Mouse (Mus musculus) kidney, embryonic 15.5 days (tissue): ENCODE measurements around the gene Ube2h. TPM values are rescaled to one million over a fixed set of nuclear protein-coding genes. Genes with fewer than 3 reads are reported as not detected.
"Not testable (repeated sequence)": the region's sequence is repeated elsewhere in the genome, so short reads cannot be mapped to it uniquely, and the experiment has no call there.

Experiments
- ATAC-seq: fragments of 200-750 bp; cut with Nextera tagmentation; replicated peaks from 2 replicates; pipeline ENCODE4 v1.8.0; 2017; ENCODE audit warnings: moderate TSS enrichment; ENCODE audit not compliant: low FRiP score
- H3K27ac ChIP-seq: fragments of 300-500 bp; sonication (generic); 2 replicates; pipeline ENCODE4 v1.5.1; 2015; ENCODE audit warnings: mild to moderate bottlenecking, inconsistent platforms
- H3K27me3 ChIP-seq: fragments of 300-500 bp; sonication (generic); 2 replicates; pipeline ENCODE4 v1.6.1; 2015; ENCODE audit warnings: inconsistent platforms
- H3K36me3 ChIP-seq: fragments of 300-500 bp; sonication (generic); 2 replicates; pipeline ENCODE4 v1.6.1; 2015; ENCODE audit warnings: inconsistent platforms
- H3K4me1 ChIP-seq: fragments of 300-500 bp; sonication (generic); 2 replicates; pipeline ENCODE4 v1.6.1; 2015; ENCODE audit warnings: inconsistent platforms
- H3K4me2 ChIP-seq: fragments of 300-500 bp; sonication (generic); 2 replicates; pipeline ENCODE4 v1.6.1; 2015; ENCODE audit warnings: moderate library complexity, mild to moderate bottlenecking, inconsistent platforms
- H3K4me3 ChIP-seq: fragments of 300-500 bp; sonication (generic); replicated peaks from 2 replicates; pipeline ENCODE4 v1.5.1; 2015; ENCODE audit warnings: mild to moderate bottlenecking, inconsistent platforms
- H3K9ac ChIP-seq: fragments of 300-500 bp; sonication (generic); 2 replicates; pipeline ENCODE4 v1.6.1; 2015; ENCODE audit warnings: mild to moderate bottlenecking, inconsistent platforms
- H3K9me3 ChIP-seq: fragments of 300-500 bp; sonication (generic); replicated peaks from 2 replicates; pipeline ENCODE4 v1.6.1; 2016; ENCODE audit warnings: inconsistent platforms
- WGBS: fragments of 180-500 bp; shearing (Covaris S2); methylation state at CpG from one replicate; pipeline ENCODE4 v1.1.7; 2015; ENCODE audit warnings: mixed read lengths; 5-methylcytosine and 5-hydroxymethylcytosine counted together
- polyA plus RNA-seq: library from polyadenylated mRNA; unstranded; fragments of >200 nt; fragmentation: Nextera tagmentation; extraction: Ambion mirVana; gene quantifications from 2 replicates; pipeline ENCODE4 v1.2.1, GENCODE M21; 2015

Gene Ube2h
- polyA plus RNA-seq, 1 experiment from 2014 or later, result 50.6 TPM

DNA sequence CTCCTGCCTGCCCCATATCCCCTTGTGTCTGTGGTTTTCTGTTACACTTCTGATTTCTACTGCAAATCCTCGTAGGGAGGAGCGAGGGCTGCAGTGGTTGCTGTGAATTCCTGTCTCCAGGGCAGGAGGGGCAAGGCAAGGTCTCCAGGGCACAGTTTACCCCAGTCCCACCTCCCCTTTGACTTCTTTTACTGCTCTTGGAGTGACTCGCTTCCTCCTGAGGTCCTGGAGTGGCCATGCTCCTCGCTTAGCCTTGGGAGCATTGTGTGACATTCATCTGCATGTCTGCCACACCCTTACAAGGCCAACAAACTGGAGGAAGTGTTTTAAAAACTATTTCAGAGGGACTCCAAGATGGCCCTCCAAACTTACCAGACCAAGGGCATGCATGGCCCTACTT is 16.7 kb upstream of the Ube2h start:
- H3K27ac ChIP-seq, result 0 out of 2 replicates have a peak overlapping the region, but pooled peaks have one; percentile 25
- no peak overlapping the region for H3K4me3 ChIP-seq
- no peak overlapping the region for H3K9ac ChIP-seq
- WGBS, result 32% methylated on average over 4 of the region's 4 CpGs
- no peaks in the 10 kb centered on the region for H3K27me3 ChIP-seq
- H3K36me3 ChIP-seq, result no peaks in the 10 kb centered on the region
- no peak overlapping the region for H3K4me2 ChIP-seq
- no peaks in the 10 kb centered on the region for H3K9me3 ChIP-seq
- ATAC-seq, result no peak
- peaks cover 8% of the 10 kb centered on the region; the same call in 1 of the 2 replicates for H3K4me1 ChIP-seq

DNA sequence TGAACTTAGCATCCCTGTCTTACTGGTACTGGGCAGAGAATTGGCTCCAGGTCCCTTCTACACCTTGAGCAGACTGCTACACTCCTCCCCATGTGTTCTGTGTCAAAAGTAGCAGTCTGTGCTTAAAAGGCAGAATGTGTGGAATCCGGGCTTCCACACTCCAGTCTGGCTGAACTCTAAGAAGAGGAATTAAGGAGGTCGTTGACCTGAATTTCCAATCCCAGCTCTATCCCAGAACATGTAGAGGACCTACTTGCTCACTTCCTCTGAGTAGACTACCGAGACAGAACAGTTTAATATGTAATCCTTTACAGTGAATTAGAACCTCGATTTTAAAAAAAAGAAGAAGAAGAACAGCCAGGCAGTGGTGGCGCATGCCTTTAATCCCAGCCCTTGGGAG is 14.9 kb upstream of the Ube2h start:
- Histone ChIP-seq H3K9ac (no peak overlapping the region), H3K27ac (no peak overlapping the region), H3K4me2 (no peak overlapping the region), H3K27me3 (no peaks in the 10 kb centered on the region), H3K9me3 (no peaks in the 10 kb centered on the region), H3K36me3 (no peaks in the 10 kb centered on the region), H3K4me3 (no peak overlapping the region), H3K4me1 (peaks cover 8% of the 10 kb centered on the region; the same call in 1 of the 2 replicates)
- 72% methylated on average over 5 of the region's 5 CpGs for WGBS
- no peak for ATAC-seq

DNA sequence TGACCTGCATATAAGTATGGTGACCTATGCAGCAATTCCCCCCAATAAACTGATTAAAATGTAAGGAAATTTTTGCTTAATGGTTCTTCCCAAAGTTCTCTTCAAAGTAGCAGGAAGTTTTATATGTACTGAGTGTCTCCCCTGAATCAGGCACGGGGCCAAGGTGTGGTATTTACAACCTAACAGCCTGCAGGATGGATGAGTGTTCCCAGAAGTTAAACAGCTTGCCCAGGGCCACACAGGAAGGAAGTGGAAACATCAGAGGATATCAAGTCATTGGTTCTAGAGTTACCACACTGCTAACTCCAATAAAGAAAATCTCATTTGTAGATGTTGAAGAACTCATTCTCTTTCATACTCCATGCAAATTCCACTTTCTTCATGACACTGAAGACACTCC is 7.7 kb upstream of the Ube2h start:
- Histone ChIP-seq H3K27ac (no peak overlapping the region), H3K9me3 (0 out of 2 replicates have a peak, but pooled peaks cover 3% of the 10 kb centered on the region), H3K4me1 (peaks cover 19% of the 10 kb centered on the region), H3K4me3 (no peak overlapping the region), H3K27me3 (no peaks in the 10 kb centered on the region), H3K36me3 (no peaks in the 10 kb centered on the region), H3K9ac (no peak overlapping the region), H3K4me2 (no peak overlapping the region)
- no peak for ATAC-seq
- 2% methylated on average over 1 of the region's 1 CpGs for WGBS

DNA sequence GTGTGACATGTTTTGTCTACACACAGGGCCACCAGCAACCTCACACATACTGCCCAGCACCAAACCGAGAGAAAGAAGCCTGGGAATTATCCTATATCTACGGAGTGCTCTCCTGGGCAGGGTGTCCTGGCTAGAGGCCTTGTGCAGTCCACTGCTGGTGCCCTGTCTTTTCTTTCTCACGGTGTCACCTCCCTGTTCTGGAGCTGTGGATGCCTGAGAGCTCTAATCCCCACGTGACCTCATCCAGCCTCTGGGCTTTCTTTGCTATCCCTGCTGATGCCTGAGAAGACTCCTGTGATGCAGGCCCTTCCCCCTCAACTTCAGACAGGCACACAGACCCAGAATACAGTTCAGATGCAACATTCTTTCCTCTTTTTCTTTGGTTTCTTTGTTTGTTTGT is 4.4 kb upstream of the Ube2h start:
- Histone ChIP-seq H3K9ac (no peak overlapping the region), H3K9me3 (0 out of 2 replicates have a peak, but pooled peaks cover 3% of the 10 kb centered on the region), H3K27me3 (no peaks in the 10 kb centered on the region), H3K4me1 (peaks cover 27% of the 10 kb centered on the region), H3K36me3 (no peaks in the 10 kb centered on the region), H3K27ac (peak overlapping the region; percentile 78), H3K4me2 (no peak overlapping the region), H3K4me3 (no peak overlapping the region)
- ATAC-seq, result no peak
- WGBS, result 41% methylated on average over 4 of the region's 4 CpGs

DNA sequence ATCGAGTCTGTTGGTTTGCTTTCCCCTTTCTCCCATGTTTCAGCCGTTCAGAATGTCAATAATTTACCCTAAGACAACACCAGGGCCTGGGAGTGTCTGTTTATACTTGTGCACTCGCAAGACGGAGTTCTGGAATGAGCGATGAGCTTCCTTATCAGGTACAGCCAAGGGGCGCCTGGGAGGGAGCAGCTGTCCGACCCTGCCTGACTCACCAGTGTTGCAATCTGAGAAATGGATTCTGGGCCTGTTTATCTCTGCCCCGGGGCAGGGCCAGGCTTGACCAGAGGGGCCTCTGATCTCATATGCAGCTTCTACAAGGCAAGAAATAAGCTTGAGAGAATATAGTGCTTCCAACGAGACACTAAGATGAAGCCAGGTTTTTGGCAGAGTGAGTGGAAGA is 3.4 kb upstream of the Ube2h start:
- Histone ChIP-seq H3K9me3 (no peaks in the 10 kb centered on the region), H3K4me3 (no peak overlapping the region), H3K27me3 (no peaks in the 10 kb centered on the region), H3K36me3 (no peaks in the 10 kb centered on the region), H3K4me1 (peaks cover 27% of the 10 kb centered on the region), H3K27ac (peak overlapping the region; percentile 78), H3K9ac (peak overlapping the region; percentile 14; the same call in 1 of the 2 replicates), H3K4me2 (peak overlapping the region; percentile 37; the same call in 1 of the 2 replicates)
- 8% methylated on average over 9 of the region's 9 CpGs for WGBS
- ATAC-seq, result peak; percentile 24; the same call in 1 of the 2 replicates

DNA sequence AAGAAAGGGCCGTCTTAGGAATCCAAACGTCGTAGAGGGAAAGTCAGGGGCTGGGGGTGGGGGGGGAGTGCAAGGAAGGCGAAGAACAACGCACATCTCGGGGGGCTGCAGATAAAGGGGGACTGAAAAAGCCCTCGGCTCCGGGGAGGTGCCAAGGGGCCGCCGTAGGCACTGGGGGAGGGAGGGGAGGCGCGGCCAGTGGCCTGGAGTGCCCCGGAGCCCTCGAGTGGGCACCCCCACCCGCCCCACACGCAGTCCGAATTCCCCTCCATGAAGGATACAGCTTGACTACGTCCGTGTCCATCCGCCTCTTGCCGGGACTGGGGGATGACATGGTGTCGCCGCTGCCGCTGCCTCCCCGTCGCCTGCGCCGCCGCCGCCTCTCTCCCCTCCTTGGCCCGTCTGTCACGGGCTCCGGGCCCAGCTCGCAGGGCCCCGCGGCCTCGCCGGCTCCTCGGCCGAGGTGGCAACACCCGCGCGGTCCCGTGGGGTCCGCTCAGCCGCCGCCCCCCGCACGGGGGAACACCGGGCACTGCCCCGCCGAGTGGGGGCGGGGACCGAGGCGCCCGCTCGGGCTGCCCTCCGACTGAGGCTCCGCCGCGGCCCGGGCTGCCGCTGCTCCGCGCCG is 454 bp downstream of the Ube2h start:
- not testable (repeated sequence) for ATAC-seq
- peaks cover 61% of the 10 kb centered on the region for H3K4me1 ChIP-seq

DNA sequence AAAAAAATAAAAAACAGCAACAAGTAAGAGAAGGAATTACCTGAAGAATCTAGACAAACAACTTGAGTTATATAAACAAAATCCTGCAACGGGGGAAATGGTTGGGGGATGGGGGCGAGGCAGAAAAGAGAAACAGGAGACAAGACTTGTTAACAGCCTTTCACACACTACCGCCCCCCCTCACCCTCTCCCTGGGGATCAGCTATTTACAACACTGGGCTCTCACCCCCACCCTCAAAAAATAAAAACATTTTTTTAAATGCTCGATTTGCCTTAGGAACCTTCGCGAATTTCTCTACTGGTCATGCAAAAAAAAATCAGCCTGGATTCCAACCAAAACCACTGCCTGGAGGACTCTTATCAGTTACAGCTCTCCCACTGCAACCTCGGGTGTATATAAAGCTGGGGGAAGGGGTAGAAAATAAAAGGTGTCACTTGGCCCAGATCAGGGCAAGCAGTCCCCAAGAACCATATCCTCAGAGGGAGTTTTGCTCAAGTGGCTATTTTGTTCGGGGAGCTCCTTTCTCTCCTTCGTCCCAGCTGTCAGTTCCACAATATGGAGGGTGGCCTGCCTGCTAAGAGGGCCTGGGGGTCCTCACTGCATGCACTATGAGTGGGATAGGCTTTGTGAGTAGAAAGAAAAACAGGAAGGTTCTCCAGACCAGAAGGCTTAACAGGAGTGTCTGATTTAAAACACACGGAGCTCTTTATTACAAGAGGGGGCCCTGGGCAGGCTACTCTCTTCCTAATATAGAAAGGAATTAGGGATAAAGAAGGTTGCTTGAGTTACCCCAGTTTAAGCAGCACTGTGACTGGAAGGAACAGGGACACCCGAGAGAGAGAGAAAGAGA is 1.3 kb downstream of the Ube2h start:
- Histone ChIP-seq H3K27ac (peak overlapping the region; percentile 95), H3K27me3 (no peaks in the 10 kb centered on the region), H3K4me1 (peaks cover 57% of the 10 kb centered on the region), H3K9ac (peak overlapping the region; percentile 85), H3K9me3 (no peaks in the 10 kb centered on the region), H3K36me3 (peaks cover 5% of the 10 kb centered on the region), H3K4me3 (peak overlapping the region; percentile 79), H3K4me2 (peak overlapping the region; percentile 68)
- under 1% methylated on average over 11 of the region's 11 CpGs for WGBS
- no peak for ATAC-seq

More for the DNA sequence above, 454 bp downstream of the Ube2h start:
- H3K9me3 ChIP-seq, H3K27me3 ChIP-seq, H3K36me3 ChIP-seq: not testable (repeated sequence)
- H3K4me2 ChIP-seq, result peak overlapping the region; percentile 68
- peak overlapping the region; percentile 79 for H3K4me3 ChIP-seq
- under 1% methylated on average over 59 of the region's 66 CpGs for WGBS
- H3K27ac ChIP-seq, result peak overlapping the region; percentile 95
- H3K9ac ChIP-seq, result peak overlapping the region; percentile 85

DNA sequence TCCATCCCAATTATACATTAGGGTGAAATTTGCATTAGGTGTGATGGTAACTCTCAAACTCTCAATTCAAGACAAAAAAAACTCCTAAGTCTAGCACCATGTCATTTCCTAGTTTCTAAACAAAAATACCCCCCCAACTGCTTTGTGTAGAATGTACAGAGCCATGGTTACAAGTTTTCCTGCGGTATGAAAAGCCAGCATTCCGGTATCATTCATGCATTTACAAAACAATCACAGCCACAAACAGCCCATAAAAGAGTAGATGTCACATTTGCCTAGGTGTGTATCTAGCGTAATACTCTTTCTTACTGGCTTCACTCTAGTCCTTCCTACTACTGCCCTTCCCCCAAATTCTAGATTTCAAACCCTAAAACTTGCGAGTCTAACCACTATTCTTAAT is 2.2 kb downstream of the Ube2h start:
- Histone ChIP-seq H3K4me3 (peak overlapping the region; percentile 79), H3K9ac (peak overlapping the region; percentile 43), H3K27ac (peak overlapping the region; percentile 98), H3K4me2 (peak overlapping the region; percentile 68), H3K27me3 (no peaks in the 10 kb centered on the region), H3K4me1 (peaks cover 49% of the 10 kb centered on the region), H3K36me3 (peaks cover 14% of the 10 kb centered on the region), H3K9me3 (no peaks in the 10 kb centered on the region)
- WGBS, result 5% methylated on average over 4 of the region's 4 CpGs
- ATAC-seq, result no peak

DNA sequence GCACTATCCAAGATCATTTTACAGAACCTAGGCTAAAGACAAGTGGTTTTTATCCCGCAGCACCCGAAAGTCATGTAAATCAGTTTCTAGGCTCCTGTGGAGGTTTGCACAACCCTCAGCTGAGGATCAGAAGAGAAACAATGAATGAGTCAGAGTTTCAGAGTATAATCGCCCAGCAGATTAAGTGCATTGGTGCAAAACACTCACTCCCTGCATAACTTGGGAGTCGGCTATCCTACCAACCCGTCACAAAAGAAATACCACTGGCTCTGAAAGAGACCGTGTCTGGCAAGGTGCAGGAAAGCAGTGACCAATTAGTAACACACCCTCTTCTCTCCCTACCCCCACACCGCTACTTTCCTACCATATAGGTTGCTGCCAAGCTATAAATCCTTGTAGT is 3.4 kb downstream of the Ube2h start:
- Histone ChIP-seq H3K9ac (peak overlapping the region; percentile 43), H3K36me3 (peaks cover 25% of the 10 kb centered on the region), H3K9me3 (no peaks in the 10 kb centered on the region), H3K4me3 (peak overlapping the region; percentile 79), H3K27me3 (no peaks in the 10 kb centered on the region), H3K4me2 (peak overlapping the region; percentile 68), H3K4me1 (peaks cover 44% of the 10 kb centered on the region), H3K27ac (peak overlapping the region; percentile 98)
- 6% methylated on average over 7 of the region's 7 CpGs for WGBS
- ATAC-seq, result peak; percentile 24

DNA sequence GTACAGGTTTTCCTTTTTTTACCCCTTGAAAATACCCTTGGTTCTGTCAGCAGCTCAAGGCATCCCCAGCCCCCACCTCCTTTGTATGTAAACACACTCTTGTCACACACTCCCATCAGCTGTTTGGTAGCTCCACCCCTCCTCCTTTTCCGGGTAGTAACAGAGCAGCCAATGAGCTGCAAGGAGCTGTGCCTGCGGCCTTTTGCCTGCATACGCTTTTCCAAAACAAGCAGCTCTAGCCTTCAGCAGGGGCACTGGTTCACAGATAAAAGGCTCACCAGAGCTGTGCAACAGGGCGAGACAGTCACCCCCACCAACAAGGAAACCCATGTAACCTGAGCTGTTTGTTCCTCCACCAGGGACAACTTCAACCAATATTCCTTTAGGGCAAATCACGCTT is 4.0 kb downstream of the Ube2h start:
- WGBS, result 0% methylated on average over 5 of the region's 5 CpGs
- Histone ChIP-seq H3K9ac (peak overlapping the region; percentile 43; the same call in 1 of the 2 replicates), H3K4me2 (peak overlapping the region; percentile 68), H3K27me3 (no peaks in the 10 kb centered on the region), H3K27ac (peak overlapping the region; percentile 98), H3K4me3 (peak overlapping the region; percentile 79), H3K36me3 (peaks cover 30% of the 10 kb centered on the region), H3K9me3 (no peaks in the 10 kb centered on the region), H3K4me1 (peaks cover 44% of the 10 kb centered on the region)
- ATAC-seq, result peak; percentile 90

DNA sequence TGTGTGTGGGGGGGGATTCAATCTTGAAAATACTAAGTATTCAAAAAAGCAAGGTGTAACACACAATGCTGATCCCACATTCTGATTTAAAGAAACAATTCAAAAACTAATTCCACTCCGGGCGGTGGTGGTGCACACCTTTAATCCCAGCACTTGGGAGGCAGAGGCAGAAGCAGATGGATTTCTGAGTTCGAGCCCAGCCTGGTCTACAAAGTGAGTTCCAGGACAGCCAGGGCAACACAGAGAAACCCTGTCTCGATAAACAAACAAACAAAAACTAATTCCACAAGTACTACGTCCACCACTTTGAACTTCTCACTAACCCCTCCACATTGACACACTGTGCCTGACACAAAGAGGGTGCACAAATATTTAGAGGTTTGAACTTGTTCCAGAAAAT is 4.7 kb downstream of the Ube2h start:
- Histone ChIP-seq H3K27ac (peak overlapping the region; percentile 98), H3K9ac (no peak overlapping the region), H3K4me1 (peaks cover 41% of the 10 kb centered on the region), H3K27me3 (no peaks in the 10 kb centered on the region), H3K4me3 (no peak overlapping the region), H3K36me3 (peaks cover 36% of the 10 kb centered on the region), H3K4me2 (peak overlapping the region; percentile 68), H3K9me3 (no peaks in the 10 kb centered on the region)
- 71% methylated on average over 5 of the region's 5 CpGs for WGBS
- no peak for ATAC-seq

DNA sequence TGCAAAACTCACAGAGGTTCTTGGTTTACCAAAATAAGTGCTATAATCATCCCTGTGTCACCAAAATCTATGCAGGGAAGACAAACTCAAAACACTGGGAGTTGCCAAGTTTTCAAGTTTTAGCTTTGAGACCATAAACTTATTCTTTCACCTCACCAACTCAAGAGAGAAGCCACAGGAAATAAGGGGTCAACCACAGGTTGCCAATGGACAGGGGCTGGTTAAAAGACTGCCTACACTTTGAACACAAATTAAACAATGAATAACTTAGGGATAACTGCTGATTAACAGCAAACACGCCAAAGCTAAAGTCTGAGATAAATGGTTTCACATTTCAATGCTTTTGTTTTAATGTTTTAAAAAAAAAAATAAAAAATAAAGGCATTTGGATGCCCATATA is 5.2 kb downstream of the Ube2h start:
- ATAC-seq, result no peak
- peak overlapping the region; percentile 98; the same call in 1 of the 2 replicates for H3K27ac ChIP-seq

More for the DNA sequence above, 5.2 kb downstream of the Ube2h start:
- H3K4me3 ChIP-seq, result no peak overlapping the region
- no peak overlapping the region for H3K4me2 ChIP-seq
- H3K9ac ChIP-seq, result no peak overlapping the region
- H3K27me3 ChIP-seq, result no peaks in the 10 kb centered on the region
- no peaks in the 10 kb centered on the region for H3K9me3 ChIP-seq
- H3K4me1 ChIP-seq, result peaks cover 39% of the 10 kb centered on the region
- 41% methylated on average over 1 of the region's 1 CpGs for WGBS
- peaks cover 39% of the 10 kb centered on the region for H3K36me3 ChIP-seq
